Mouse (Mus musculus): ENCODE measurements around the gene Arhgap44. TPM values are rescaled to one million over a fixed set of nuclear protein-coding genes. Genes with fewer than 3 reads are reported as not detected.

Gene Arhgap44
- total RNA-seq (2021): 10 to 100 TPM; 21.5 to 23.3 TPM
- long read RNA-seq, experiment 1, partial matches to known transcripts: 4 of 8 reads
- long read RNA-seq, experiment 1, other reads (novel, unspliced or antisense): 4 of 8 reads
- long read RNA-seq, experiment 2, full-length matches to known transcripts: 2 of 6 reads
- long read RNA-seq, experiment 2, partial matches to known transcripts: 1 of 6 reads
- long read RNA-seq, experiment 2, other reads (novel, unspliced or antisense): 3 of 6 reads

DNA sequence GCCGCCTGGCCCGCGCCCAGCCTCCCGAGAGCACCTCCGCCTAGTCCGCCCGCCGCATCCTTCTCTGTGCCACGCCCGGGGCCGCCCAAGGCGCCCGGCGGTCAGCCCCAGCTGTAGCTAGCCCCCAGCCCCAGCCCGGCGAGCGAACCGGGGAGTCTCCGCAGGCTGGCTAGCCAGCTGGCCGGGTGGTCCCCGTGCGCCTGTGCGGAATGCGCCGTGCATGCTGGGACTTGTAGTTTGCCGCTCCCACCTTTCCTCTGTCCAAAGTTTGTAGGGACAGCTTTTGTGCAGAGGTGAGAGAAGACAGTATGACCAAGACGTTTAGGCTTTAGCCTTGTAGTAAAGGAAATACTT, at the start of gene Arhgap44:
Arhgap44 (minus strand) TSS at position 195 of the 354 bp plus-strand sequence.
- peak; percentile 65 to 82 for DNase-seq

DNA sequence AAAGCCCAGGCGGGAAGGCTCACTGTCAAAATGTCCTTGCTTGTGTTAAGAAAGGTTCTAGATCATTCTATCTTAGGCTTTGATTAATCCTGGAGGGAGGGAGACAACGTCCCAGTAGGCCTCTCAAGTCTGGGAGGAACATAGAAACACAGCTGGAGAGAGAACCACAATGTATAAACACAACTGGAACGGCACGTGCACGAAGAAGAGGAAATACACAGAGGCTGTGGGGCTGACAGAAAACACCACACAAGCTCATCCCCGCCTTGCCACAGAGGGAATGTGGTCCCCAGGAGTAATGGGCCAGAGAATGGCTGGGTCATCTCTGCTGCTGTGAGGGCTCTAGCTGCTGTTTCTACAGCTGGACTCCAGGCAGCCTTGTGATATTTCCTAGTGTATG, 48.9 kb upstream of the Arhgap44 start:
- DNase-seq: no peak

DNA sequence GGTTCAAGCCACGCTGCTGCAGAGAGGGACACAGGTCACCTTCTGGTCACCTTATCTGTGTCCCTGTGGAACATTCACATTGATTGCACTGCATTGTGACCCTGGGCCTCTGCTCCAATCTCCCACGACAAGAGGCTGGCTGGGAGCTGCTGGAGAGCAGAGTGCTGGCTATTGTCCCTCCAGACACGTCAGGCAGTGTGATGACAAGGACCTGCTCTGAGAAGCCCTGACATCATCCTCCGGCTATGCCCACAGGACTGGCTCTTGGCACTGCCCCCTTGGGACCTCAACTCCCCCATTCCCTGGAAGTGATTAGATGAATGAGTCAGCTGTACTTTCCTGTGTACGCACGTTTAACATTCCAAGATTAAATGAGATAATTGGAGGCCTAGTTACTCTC, 46.7 kb upstream of the Arhgap44 start:
- peak; percentile 78 to 91 for DNase-seq

DNA sequence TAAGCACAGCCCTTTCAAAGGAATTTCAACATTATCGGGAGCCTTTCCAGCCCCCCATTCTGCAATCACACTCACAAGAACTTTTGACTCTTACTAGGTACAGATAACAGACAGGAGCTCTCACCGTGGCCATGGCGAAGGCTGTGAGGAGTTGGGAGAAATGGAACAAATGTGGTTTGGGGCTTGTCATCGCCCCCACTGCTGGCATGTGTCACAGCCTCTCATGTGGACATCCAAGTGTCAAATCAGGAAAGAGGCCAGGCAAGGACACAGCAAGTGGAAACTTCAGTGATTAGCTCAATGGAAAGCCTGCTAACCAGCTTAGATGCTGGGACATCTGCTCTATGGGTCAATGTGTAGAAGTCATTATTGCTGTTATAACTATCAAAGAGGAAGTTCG, 42.5 kb upstream of the Arhgap44 start:
- DNase-seq: peak; percentile 75 to 84

DNA sequence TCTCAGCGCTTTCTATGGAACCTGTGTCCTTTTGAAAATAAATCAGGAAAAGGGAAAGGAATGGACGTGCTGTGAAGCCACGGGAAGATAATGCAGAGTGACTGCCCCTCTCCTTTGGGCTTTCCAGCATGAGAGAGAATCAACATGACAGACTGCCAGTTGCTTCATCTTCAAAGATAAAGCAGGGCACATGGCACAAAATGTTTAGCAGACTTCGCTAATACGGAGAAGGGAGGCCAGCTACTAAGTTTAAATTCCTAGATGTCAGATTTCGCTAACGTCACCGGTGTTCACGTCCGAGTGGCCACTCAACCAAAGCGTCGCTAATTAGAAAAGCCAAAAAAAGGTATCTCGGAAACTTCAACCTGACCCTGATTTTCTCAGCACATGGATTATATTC, 41.9 kb upstream of the Arhgap44 start:
- DNase-seq: no peak

DNA sequence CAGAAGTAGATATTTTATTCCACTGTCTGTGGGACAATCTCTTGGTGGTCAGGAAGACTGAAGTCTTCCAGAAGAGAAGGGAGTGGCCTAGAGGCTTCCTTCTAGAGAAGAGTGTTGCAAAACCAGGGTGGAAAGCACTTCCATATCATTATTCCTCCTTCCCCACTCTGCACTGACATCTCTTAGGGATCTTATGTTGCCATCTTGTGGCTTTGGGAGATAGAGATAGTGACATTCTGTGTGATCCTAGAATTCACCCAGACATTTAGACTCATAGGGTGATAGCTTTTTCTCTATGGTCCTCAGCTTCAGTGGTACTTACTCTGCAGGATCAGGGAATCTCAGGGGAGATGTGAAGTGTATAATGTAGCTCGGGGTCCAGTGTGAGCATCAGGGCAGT, 40.3 kb upstream of the Arhgap44 start:
- no peak for DNase-seq

DNA sequence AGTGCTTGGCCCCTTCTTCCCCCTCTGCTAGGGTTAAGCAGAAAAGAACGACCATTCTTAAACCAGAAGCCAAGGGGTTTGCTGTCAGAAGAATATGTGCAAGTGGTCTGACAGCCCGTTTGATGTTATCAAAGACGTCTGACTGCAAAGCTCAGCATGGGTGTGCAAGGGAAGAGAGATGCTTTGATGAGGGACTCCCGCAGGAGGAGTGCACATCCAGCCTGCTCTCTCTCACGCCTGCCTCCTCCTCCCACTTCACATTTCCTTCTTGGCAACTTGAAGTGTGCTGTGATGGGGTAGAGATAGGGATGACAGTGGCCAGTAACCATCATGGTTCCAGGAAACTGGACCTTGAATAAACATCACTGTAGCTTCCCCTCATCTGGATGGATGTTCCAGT, 39.5 kb upstream of the Arhgap44 start:
- DNase-seq: no peak

DNA sequence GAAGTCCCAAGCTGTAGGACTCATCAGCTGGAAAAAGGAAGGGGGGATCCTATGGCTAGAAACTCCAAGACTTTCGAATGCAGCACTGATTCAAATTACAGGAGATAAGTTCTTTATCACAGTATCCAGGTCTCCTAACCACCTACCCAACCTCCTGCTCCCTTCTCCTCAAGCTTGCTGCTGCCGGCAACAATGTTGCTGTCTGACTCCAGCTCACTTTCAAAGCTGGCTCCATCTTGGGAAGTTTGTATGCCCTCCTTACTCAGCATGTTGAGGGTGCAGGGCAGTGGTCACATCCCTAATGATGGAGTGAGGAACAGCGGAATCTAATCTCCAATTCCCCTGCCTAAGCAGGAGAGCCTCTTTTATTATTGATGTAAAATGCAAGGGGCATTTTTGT, 35.3 kb upstream of the Arhgap44 start:
- no peak for DNase-seq

DNA sequence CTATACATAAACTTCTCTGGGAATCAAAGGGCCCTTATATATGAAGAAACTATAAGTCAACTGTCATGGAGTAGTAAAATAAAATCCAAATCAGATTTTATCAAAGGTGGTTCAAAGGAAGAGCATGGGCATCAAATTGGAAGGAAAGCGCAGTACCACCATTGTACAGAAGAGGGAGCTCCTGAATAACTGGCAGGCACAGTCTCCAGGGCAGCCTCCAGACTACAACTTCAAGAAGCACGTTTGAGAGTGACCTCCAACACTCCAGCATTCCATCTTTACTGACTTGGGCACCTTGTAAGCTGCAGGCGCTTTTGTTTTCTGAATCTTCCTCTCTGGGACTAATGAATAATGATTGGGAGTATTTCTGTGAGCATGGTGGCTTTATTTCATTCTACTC, 34.5 kb upstream of the Arhgap44 start:
- peak; percentile 56 to 87 for DNase-seq

DNA sequence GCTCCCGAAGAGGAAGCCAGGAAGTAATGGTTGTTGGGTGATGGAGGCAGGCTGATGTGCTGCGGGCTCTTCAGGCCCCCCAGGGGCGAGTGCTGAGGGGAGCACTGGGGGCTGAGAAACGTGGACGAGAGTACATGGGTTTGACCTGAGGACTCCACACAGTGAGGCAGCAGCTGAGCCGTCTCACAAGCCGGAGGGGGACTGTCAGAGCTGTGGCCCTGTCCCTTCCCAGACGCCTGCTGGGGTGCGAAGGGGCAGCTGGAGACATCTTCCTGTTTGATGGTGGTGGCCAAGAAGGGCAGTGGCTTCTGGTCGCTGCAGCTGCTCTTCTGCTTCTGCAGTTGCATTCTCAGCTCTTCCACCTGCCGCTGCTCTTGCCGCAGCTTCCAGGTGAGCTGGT, 24.2 kb upstream of the Arhgap44 start:
- no peak for DNase-seq

DNA sequence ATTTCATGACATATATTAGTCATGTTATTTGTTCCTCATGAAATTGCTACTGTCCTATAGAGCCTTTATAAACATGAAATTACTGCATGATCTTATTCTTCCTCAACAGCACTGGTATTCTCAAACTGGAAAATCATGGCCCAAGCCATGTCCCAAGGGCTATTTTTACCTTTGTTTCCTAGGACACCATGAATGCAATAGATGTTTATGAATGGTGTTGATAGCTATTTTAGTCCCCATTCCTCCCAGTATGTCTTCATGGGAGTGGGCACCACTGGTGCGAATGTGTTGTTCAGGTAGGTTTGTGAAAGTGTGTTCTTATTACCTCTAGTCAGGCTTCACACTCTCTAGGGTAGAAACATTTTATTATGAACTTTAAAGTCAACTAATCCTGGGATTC, 22.4 kb upstream of the Arhgap44 start:
- DNase-seq: no peak

DNA sequence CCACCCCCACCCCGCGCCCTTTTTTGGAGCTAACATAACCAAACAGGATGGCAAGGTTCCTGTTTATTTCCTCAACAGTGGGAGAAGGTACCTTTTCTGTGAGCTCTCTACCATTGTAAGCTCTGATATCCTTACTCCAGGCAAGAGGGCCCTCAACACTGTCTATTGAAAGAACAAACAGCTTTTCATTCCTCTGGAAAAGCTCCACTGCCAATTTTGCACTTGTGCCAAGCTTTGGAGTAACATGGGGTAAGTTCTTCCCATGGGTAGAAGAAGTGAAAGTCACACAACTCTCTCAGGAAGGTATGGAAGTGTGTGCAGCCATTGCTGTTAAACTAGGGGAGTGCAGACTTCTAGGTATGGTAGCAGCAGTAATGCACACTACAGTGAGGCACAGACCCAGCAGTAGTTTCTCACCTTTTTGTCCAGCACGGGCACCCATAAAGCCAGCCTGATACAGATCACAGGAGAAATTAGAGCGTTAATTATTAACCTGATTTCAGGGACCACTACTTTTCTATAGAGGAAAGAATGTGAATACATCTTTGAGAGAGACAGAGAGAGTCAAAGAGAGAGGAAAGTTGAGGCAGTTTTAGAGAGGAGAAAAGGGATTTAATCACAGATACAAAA, 7.5 kb upstream of the Arhgap44 start:
- no peak for DNase-seq

DNA sequence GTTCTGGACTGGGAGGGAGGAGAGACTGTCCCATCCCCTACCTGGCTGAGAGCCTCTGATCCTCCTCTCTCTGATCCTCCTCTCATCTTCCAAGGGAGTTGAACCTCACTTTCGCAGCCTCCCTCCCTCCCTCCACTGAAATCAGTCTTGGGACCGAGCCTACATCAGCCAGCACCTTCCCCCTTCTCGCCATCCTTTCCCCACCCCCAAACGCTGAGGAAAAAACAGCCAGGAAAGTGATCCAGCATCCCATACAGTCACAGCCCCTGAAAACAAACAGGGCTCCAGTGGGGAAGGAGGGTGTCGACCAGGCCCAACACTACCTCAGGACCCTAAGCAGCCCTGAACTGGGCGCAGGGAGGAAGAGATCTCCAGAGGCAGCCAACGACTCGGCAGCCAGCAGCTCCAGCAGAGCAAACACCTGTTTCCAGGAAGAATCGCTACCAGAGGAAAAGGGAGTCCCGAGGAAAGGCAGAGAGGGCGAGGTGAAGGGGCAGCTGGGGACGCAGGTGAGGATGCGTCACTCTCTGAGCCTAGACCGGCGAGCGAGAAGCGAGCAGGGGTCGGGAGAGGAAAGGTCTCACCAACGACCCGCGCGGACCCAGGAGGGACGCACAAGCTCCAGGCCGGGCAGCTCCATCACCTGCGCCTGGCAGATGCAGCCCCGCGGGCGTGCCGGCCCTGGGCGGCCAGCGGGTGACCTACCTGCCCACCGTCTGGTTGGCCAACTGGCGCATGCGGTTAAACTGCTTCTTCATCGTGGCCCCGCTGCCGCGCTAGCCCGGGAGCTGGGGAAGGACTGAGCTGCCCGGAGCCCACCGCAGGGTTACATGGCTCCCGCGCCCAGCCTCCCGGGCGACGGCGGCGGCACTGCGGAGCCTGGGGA, 637 bp downstream of the Arhgap44 start:
- peak; percentile 20 to 28 for DNase-seq

DNA sequence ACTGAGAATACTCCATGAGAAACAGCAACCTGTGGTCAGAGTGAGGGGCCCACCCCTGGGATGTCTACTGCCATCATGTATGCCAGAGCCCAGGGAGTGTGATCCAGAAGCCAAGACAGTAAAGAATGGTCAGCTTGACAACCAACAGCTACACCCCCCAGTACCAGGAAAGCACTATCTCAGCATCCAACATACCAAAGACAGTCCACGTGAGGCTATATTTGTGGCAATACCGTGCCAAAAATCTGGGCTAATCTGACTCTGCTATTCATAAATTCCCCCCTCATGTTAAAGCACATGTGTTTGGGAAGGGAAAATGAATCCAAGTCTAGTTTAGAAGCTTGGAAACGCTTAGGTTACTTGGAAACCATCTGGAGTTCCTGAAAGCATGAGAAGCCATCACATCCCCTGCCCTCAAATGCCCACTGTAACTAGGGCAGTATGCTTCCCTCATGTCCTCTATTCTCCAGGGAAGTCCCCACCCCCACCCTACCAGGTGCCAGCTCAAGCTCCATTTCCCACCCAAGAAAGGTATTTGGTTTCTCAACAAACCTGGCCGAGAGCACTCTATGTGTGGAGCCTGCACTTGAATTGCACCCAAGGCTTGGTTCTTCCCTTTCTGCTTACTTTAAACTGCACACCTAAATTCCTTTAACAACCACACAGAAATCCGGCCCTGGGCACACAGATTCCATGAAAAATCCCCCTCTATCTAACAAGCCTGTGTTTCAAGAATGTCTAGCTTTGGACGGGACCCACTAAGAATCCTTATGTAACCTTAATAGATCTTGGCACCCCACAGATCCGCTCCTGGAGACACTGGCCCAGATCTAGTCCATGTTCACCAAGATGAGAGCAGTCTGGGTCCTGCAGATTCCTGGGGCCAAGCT, 1.5 kb downstream of the Arhgap44 start:
- DNase-seq: no peak

DNA sequence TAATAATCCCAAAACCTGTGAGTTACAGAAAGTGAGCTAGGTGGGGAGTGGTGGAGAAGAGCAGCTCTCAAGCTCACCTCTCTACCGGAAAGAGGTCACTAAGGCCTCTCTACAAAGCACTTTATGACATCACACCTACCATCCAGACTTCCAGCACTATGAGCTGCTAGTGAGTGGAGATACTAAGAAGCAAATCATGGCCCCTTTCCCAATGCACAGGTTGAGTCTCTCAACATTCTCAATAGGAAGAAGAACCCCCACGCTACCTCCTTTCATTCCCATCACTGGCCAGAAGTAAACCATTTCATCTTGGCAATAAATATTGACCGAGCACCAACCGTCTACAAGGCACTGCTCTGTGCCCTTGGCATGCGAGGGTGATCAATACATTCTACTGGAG, 3.0 kb downstream of the Arhgap44 start, which contains the start of gene 1700086D15Rik:
1700086D15Rik (minus strand) TSS at position 101 of the 400 bp plus-strand sequence.
- DNase-seq: no peak

DNA sequence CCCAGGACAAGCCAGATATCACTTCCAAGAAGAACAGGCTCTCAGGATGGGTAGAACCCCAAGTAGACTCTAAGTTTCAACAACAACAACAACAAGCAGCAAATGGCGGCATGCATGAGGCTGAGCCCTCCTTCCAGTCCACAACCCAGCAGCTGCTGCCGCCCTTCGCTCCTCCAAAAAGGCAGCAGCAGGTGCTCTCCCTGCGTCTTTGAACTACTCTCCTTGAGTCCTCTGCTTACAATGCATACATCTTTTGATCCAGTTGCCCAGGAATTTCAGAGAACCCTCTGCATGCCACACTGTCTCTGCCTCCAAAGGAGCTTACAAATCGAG, 4.1 kb downstream of the Arhgap44 start:
- no peak for DNase-seq

DNA sequence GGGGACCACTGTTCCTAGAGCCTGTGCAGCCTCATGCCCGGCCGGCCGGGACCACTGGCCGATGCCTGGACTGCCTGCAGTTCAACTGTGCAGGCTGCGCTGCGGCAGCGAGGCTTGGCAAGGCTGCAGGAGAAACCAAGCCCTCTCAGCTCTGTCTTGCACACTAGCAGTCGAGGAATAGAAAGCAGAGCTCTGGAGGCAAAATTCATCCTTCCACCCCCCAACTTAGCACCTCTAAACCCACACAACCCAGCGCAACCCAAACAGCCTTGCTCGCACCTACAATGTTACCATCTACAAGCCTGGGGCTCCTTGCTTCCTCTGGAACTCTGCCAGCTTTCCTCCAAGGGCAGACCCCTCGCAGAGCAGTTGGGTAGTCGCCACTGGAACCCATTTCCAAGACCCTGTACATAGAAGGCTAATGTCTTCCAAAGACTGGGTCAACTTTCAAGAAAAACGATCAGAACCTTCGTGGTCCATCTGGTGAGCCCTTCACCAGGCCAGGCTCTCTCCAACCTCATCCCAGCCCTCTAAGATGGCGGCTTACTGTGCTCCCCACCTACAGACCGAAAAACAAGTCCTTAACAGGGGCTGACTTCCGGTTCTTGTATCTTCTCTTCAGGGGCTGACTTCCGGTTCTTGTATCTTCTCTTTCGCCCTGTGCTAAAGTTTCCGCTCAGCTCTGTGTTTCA, 4.6 kb downstream of the Arhgap44 start:
- DNase-seq: no peak

DNA sequence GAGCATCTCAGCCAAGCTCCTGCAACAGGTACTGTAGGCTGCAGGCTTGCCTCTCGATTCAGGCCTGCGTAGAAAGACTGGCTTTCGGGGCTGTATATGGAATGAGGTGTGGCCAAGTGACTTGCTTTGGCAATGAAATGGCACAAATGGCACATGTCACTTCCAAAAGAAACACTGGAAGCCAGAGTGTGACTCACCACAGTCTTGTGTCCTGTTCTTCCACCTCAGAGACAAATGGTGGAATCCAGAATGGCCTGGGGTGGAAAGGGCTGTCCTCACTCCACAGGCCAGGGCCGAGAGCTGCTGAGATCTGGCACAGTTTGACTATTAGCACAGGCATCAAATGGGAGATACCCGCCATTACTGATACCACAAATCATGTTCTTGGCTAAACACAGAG, 9.8 kb downstream of the Arhgap44 start:
- DNase-seq: no peak

DNA sequence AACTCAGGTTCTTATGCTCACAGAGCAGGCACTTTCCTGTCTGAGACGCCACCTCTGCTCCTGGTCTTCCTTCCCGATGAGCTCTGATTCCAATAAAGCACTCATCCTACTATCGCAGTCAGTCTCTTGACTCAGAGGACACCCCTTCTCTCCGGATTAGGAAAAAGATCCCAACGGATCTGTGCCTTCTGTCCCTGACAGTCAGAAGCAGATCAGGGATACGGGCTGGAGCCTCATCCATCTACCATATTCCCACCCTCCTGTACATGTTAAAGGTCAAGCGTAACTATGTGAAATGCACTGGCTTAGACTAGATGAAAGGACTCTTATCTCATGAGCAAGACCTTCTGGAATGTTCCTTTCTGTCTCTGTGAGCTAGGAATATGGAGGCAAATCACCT, 14.3 kb downstream of the Arhgap44 start:
- DNase-seq: no peak

DNA sequence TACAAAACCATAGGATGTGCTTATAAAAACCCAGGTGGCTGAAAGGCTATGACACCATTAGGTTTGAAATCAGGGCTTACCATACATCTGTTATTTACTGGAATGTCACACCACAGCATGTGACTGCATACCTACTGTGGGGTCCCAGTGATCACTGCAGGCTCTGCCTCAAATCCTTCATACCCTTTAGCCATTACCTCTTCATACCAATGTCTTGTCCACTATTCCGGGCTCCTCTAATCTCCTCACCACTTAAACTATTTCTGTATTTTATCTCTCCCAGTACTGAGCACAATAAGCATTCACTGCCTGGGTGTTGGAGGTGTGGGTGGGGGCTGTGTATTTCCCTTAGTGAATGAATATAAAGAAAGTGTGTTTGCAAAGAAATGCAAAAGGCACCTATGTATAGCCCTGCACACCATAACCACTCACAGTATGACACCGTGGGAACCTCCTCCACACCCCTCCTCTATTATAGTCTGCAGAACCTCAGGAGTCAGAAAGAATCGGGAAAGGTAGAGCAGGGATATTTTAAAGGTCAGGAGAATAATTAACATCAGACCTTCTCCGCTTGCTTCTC, 19.8 kb downstream of the Arhgap44 start:
- no peak for DNase-seq

DNA sequence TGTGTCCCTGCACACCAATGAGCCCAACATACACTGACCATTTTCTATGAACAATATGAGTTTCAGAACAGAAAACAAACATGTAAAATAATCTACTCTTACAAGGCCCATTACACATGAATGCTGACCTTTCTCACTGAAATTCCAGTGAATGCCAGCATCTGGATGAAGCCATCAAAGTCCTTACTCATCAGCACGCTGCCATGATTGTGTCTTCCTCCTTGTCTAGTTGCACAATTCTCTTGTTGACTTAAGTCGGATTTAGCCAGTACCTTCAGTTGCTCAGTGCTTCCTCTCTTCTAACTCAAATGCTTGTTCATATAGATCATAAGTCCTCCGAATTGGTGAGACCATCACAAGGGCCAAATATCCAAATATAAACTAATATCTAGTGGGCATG, 23.7 kb downstream of the Arhgap44 start:
- DNase-seq: no peak

Measured in heart, adult 18-20 months (tissue).